Mouse (Mus musculus) erythroblast, embryonic 14.5 days (primary cell): ENCODE data around the gene Atad5.

ENCODE experiments used
- GATA1 ChIP-seq: IDR thresholded peaks from 2 replicates; pipeline ENCODE4 v1.6.1; 2012; ENCODE audit warnings: low read length, inconsistent platforms, mixed read lengths
- TAL1 ChIP-seq: IDR thresholded peaks from 3 replicates; pipeline ENCODE4 v1.6.1; 2012; ENCODE audit warnings: low read length, inconsistent platforms, mixed read lengths

GRCm38 (mm10) chr11:80067558-80067957 is 21.6 kb upstream of the Atad5 start:
- TF ChIP-seq GATA1 (no peak), TAL1 (no peak)
